Mouse (Mus musculus) lung, adult 2 months (tissue): Measurements from ENCODE around the gene Rybp. TPM values are rescaled to one million over a fixed set of nuclear protein-coding genes. Genes with fewer than 3 reads are reported as not detected.

Experiments used
- DNase-seq: peaks from one replicate; pipeline ENCODE4 v3.0.0; 2022
- H3K4me1 ChIP-seq: fragments of 200-500 bp; 2 replicates; pipeline ENCODE4 v1.6.1; 2011; ENCODE audit warnings: low read length; ENCODE audit not compliant: control insufficient read depth, insufficient read depth
- H3K4me3 ChIP-seq: fragments of 200-500 bp; replicated peaks from 2 replicates; pipeline ENCODE3; 2011; ENCODE audit warnings: low read depth, mild to moderate bottlenecking, control low read depth, low read length; ENCODE audit errors: extremely low read depth
- CTCF ChIP-seq: fragments of 200-500 bp; IDR thresholded peaks from 2 replicates; pipeline ENCODE4 v1.5.1; 2011; ENCODE audit warnings: mild to moderate bottlenecking, low read length, control low read depth; ENCODE audit not compliant: insufficient read depth
- POLR2A ChIP-seq: fragments of 200-500 bp; IDR thresholded peaks from 2 replicates; pipeline ENCODE4 v1.6.1; 2011; ENCODE audit warnings: low read depth, mild to moderate bottlenecking, control low read depth, low read length, borderline replicate concordance; ENCODE audit errors: extremely low read depth
- WGBS: fragments of 180-500 bp; shearing (Covaris S2); methylation state at CpG from one replicate; pipeline ENCODE4 v1.1.7; 2018; 5-methylcytosine and 5-hydroxymethylcytosine counted together
- polyA plus RNA-seq: library from polyadenylated mRNA; depleted of rRNA; stranded (reverse); fragments of >200 nt; gene quantifications from 2 replicates; pipeline ENCODE4 v1.2.3, GENCODE M21; 2012

Rybp gene
- polyA plus RNA-seq, 1 experiment: 30.6 TPM

DNA sequence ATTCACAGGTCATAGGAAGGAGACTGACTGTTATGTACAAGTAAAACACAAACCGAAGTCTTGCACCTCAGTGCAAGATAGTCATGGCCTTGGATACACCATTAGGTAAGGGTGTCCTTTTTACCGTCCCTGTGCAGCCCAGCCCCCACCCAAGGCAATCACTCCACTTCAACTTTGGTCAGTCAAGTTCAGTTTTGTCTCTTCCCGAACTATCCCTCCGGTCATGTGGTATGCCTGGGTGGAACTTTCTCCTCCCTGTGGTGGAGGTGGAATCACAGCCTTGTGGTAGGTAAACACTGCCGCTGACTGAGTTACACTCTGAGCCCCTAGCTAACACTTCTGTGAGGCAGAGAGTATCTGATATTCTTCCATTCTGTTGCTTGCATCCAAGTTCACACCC, 1.8 kb upstream of the Rybp start:
- WGBS: 77% methylated on average over 5 of the region's 5 CpGs

GRCm38 (mm10) chr6:100288730-100289035, 1.4 kb upstream of the Rybp start:
- no peak for TF ChIP-seq POLR2A
- TF ChIP-seq CTCF: no peak
- Histone ChIP-seq H3K4me3 (no peak overlapping the region), H3K4me1 (peaks cover 9% of the 10 kb centered on the region)
- DNase-seq: no peak
- 37% methylated on average over 4 of the region's 4 CpGs for WGBS

More for the DNA sequence above, 1.8 kb upstream of the Rybp start:
- TF ChIP-seq CTCF (no peak), POLR2A (no peak)
- Histone ChIP-seq H3K4me1 (peaks cover 9% of the 10 kb centered on the region), H3K4me3 (no peak overlapping the region)
- no peak for DNase-seq

DNA sequence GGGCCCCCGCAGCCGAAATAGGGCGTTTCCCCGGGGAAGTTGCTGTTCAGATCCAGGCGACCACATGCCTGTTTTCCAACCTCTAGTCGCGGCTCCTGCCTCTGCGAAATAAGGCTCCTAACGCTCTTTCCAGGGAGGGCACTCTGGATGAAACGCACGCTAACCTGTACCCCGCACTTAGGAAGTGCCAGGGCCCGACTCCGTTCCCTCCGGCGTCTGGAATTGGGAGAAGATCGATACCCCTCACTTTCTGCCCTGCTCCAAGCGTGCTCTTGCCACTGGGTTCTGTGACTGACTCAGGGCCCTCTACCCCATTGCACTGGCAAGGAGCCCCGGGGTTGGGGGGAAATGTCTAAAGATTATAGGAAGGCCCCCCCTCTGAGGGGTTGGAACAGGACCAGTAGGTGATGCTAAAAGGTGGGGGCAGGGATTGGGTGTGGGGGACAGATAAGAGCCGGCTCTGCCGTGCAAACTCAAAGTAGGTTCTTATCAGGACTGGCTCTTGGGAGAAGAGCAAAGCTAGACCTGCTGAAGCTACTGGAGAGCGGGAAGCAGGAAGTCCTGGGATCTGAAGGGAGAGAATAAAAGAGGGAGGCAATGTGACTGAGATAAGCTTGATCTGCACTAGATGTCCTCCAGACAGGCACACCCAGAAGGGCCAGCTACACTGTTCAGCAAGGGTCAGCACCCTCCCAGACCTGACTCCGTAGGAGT, 888 bp upstream of the Rybp start:
- H3K4me1 ChIP-seq: peaks cover 9% of the 10 kb centered on the region
- peak; percentile 37 for DNase-seq
- no peak for TF ChIP-seq CTCF
- TF ChIP-seq POLR2A: no peak
- WGBS: 5% methylated on average over 23 of the region's 23 CpGs
- H3K4me3 ChIP-seq: peak overlapping the region; percentile 58

DNA sequence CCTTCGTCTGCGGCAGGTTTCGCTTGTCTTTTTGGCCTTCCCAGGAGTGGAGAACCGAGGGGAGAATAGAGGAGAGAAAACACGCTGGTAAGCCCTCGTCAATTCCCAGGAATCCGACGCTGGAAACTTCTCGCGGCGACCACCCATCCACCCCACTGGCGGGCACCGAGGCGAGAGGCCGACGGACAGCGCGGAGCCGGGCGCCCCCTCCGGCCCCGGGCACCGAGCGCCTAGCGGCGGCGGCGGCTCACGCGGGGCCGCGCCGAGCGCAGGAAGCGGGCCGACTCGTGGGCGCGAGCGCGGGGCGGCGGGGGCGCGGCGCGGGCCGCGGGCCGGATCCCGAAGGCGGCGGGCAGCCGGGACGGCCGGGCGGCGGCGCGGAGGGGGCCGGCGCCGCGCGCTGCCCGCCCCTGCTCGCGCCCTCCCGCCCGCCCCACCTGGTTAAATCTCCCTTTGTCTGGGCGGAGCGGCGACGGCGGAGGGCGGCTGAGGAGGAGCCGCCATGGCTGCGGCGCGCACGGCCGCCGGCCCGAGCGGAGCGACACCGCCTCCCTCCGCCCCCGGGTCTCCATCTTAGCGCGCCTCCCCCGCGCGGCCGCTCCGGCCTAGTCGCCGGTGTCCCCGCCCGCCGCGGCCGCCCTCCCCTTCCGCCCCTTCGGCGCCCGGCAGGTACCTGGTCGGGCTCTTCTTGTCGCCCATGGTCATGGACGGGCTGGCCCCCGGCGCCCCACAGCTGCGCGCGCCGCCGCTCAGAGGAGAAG, 532 bp downstream of the Rybp start:
- no peak for TF ChIP-seq POLR2A
- no peak for TF ChIP-seq CTCF
- peak; percentile 80 for DNase-seq
- H3K4me1 ChIP-seq: peaks cover 9% of the 10 kb centered on the region
- under 1% methylated on average over 79 of the region's 117 CpGs for WGBS
- peak overlapping the region; percentile 69 for H3K4me3 ChIP-seq

DNA sequence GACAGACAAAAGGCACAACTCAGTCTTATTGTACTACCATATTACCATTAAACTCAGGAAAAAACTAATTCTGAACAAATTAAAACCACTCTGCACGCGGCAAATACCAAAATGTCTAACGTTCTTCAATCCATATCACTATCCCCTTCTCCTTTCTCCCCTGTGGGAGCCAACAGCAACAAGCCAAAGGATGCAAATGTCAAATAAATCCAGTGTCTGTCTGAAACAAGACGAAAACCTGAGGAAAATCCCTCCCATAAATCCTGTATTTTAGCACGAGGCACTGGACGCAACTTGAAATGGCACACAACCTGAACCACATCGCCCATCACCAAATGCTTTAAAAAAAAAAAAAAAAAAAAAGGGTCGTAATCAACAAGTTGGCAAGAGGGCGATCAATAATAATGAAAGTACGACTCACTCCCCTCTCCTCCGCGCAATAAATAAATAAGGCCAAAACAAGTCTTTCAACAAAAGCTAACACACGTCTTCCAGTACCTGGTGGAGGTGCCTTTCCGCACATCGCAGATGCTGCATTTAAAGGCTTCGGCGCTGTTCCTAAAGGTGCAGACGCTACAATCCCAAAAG, 1.2 kb downstream of the Rybp start:
- WGBS: 8% methylated on average over 18 of the region's 18 CpGs
- peaks cover 9% of the 10 kb centered on the region for H3K4me1 ChIP-seq
- TF ChIP-seq POLR2A (no peak), CTCF (no peak)
- H3K4me3 ChIP-seq: peak overlapping the region; percentile 69
- no peak for DNase-seq

GRCm38 (mm10) chr6:100278841-100279240, 8.4 kb downstream of the Rybp start:
- H3K4me1 ChIP-seq: peaks cover 8% of the 10 kb centered on the region
- no peak for DNase-seq
- H3K4me3 ChIP-seq: no peak overlapping the region
- TF ChIP-seq CTCF (no peak), POLR2A (no peak)
- WGBS: 90% methylated on average over 1 of the region's 1 CpGs

DNA sequence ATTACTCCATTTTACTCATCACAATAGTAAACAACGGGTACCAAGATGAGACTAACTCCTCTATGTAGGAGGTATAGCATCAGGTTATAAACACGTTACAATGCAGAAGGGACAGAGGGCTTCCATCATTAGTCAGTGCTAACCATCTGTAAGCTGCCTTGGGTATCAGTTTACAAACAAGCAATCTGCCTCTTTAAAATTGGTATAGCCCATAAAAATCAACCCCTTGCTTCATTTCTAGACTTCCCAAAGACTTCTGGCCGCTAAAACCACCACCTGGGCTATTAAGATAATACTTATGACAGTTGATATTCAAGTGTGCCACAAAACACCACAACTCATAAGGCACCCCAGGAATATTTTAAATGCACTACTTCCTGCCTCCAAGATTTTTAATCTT, 10.9 kb downstream of the Rybp start:
- H3K4me3 ChIP-seq: no peak overlapping the region
- peaks cover 8% of the 10 kb centered on the region for H3K4me1 ChIP-seq
- TF ChIP-seq CTCF (no peak), POLR2A (no peak)
- WGBS: 89% methylated on average over 3 of the region's 3 CpGs
- no peak for DNase-seq

GRCm38 (mm10) chr6:100275643-100276042, 11.6 kb downstream of the Rybp start:
- TF ChIP-seq CTCF (no peak), POLR2A (no peak)
- no peak for DNase-seq
- Histone ChIP-seq H3K4me3 (no peak overlapping the region), H3K4me1 (peaks cover 8% of the 10 kb centered on the region)

DNA sequence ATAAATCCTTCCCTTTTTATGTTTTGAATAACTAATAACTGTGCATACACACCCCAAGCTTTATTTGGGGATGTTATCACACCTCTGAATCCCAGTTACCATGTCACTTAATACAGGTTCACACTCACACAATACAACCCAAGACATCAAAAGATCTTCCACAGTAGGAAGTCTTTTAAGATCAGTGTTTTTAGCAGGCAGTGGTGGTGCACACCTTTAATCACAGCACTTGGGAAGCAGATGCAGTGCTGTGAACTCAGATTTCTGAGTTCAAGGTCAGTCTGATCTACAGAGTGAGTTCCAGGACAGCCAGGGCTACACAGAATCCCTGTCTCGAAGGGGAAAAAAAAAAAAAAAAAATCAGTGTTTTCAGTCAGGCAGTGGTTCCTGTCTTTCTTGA, 13.7 kb downstream of the Rybp start:
- Histone ChIP-seq H3K4me3 (no peak overlapping the region), H3K4me1 (peaks cover under 1% of the 10 kb centered on the region)
- no peak for DNase-seq
- WGBS: 39% methylated on average over 1 of the region's 1 CpGs
- TF ChIP-seq CTCF: no peak
- TF ChIP-seq POLR2A: no peak
